Mouse (Mus musculus) forebrain, embryonic 15.5 days (tissue): Measurements from ENCODE around the gene Rad9a. TPM values are rescaled to one million over a fixed set of nuclear protein-coding genes. Genes with fewer than 3 reads are reported as not detected.

ENCODE experiments used
- ATAC-seq: fragments of 200-750 bp; cut with Nextera tagmentation; replicated peaks from 2 replicates; pipeline ENCODE4 v1.8.0; 2017; ENCODE audit warnings: mild to moderate bottlenecking, moderate TSS enrichment, moderate library complexity
- H3K27ac ChIP-seq: fragments of 300-500 bp; sonication (generic); replicated peaks from 2 replicates; pipeline ENCODE4 v1.5.1; 2015; ENCODE audit warnings: mild to moderate bottlenecking, inconsistent platforms
- H3K27me3 ChIP-seq: fragments of 300-500 bp; sonication (generic); 2 replicates; pipeline ENCODE4 v1.6.1; 2015; ENCODE audit warnings: inconsistent platforms
- H3K36me3 ChIP-seq: fragments of 300-500 bp; sonication (generic); 2 replicates; pipeline ENCODE4 v1.6.1; 2015; ENCODE audit warnings: mild to moderate bottlenecking, inconsistent platforms
- H3K4me1 ChIP-seq: fragments of 300-500 bp; sonication (generic); 2 replicates; pipeline ENCODE4 v1.6.1; 2015; ENCODE audit warnings: inconsistent platforms
- H3K4me2 ChIP-seq: fragments of 300-500 bp; sonication (generic); replicated peaks from 2 replicates; pipeline ENCODE4 v1.6.1; 2015; ENCODE audit warnings: mild to moderate bottlenecking, inconsistent platforms
- H3K4me3 ChIP-seq: fragments of 300-500 bp; sonication (generic); 2 replicates; pipeline ENCODE4 v1.5.1; 2015; ENCODE audit warnings: mild to moderate bottlenecking, inconsistent platforms
- H3K9ac ChIP-seq: fragments of 300-500 bp; sonication (generic); replicated peaks from 2 replicates; pipeline ENCODE4 v1.6.1; 2015; ENCODE audit warnings: mild to moderate bottlenecking, inconsistent platforms
- H3K9me3 ChIP-seq: fragments of 300-500 bp; sonication (generic); 2 replicates; pipeline ENCODE4 v1.6.1; 2016; ENCODE audit warnings: inconsistent platforms
- WGBS: fragments of 180-500 bp; shearing (Covaris S2); methylation state at CpG from one replicate; pipeline ENCODE4 v1.1.7; 2015; ENCODE audit warnings: mixed read lengths; 5-methylcytosine and 5-hydroxymethylcytosine counted together
- polyA plus RNA-seq: library from polyadenylated mRNA; unstranded; fragments of >200 nt; fragmentation: Nextera tagmentation; extraction: Ambion mirVana; gene quantifications from 2 replicates; pipeline ENCODE4 v1.2.1, GENCODE M21; 2015

Rad9a gene
- polyA plus RNA-seq, 1 experiment from 2014 or later: 22.6 TPM

DNA sequence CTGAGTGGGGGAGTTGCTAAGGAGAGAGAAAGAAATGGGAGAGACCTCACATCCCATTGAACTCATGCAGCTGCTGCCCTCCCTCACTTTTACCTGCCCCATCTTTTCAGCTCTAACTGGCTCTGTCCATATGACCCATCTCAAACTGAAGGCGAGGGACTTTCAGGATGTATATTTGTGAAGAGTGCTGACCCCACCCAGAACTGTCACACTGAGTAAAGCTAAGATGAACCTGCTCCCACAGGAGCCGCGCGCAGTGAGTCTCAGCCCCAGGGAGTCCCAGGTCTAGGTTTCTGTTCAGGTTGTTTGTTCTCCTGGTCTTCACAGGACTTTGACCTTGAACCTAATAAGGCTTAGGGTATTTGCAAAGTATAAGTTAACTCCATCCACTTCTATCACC is 27.4 kb upstream of the Rad9a start:
- Histone ChIP-seq H3K9ac (no peak overlapping the region), H3K9me3 (no peaks in the 10 kb centered on the region), H3K36me3 (no peaks in the 10 kb centered on the region), H3K4me2 (no peak overlapping the region), H3K4me3 (no peak overlapping the region), H3K27me3 (peaks cover 18% of the 10 kb centered on the region), H3K4me1 (peaks cover 13% of the 10 kb centered on the region), H3K27ac (no peak overlapping the region)
- 75% methylated on average over 4 of the region's 4 CpGs for WGBS
- no peak for ATAC-seq

DNA sequence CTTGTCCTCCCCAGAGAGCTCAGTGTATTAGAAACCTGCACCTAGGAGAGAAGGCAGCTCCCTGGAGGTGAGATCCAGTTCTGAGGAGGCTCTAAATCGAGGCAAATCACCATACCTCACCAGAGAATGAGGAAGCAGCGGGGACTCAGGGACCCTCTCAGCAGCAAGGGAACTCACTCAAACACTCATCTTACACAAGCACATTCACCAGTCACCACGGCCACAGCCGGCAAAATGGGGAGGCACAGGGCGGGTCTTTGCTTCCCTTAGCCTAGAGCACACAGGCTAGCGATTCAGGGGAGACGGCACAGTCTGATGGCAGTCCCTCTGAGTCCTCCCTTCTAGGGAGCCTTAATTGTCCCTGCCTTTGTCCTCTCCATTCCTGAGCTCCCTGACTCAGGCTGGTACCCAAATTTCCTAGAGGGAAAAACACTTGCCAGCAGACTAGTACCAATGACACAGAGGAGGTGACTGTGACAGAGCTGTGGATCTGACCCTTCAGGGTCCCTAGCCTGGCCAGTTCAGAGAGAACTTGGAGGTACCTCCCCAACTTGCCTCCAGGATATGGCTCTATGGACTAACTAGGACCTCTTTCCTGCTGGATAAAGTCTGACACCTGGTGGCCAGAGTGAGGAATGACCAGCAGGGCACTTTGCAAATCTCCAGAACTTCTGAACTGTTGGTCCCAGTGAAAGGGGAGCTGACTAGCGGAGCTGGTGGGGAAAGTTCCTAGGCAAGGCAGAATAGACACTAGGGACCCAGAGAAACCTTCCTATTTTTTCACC is 26.6 kb upstream of the Rad9a start:
- Histone ChIP-seq H3K4me1 (peaks cover 13% of the 10 kb centered on the region), H3K9ac (no peak overlapping the region), H3K27ac (no peak overlapping the region), H3K9me3 (no peaks in the 10 kb centered on the region), H3K27me3 (peaks cover 17% of the 10 kb centered on the region), H3K36me3 (no peaks in the 10 kb centered on the region), H3K4me3 (no peak overlapping the region), H3K4me2 (no peak overlapping the region)
- WGBS: 13% methylated on average over 8 of the region's 8 CpGs
- ATAC-seq: no peak

DNA sequence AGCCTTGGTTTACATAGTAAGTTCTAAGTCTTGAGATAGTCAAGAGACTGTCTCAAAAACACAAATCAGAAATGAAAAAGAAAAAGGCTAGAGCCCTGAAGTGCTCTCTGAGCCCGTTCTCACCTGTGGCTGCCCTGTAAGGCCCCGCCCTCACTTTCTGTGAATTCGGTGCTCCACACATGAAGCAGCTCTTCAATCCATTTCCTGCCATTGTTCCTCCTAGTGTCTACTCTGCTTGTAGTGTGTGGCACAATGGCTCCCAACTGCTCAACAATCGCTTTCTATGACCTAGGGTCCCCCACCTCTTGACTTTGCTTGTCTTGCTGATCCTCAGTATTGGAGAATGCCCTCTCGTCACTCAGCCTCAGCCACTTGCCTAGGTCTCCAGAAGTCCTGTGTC is 26.0 kb upstream of the Rad9a start:
- H3K4me2 ChIP-seq: no peak overlapping the region
- H3K27me3 ChIP-seq: peaks cover 14% of the 10 kb centered on the region
- peaks cover 10% of the 10 kb centered on the region for H3K4me1 ChIP-seq
- WGBS: 77% methylated on average over 5 of the region's 5 CpGs
- H3K9me3 ChIP-seq: no peaks in the 10 kb centered on the region
- H3K4me3 ChIP-seq: no peak overlapping the region
- no peaks in the 10 kb centered on the region for H3K36me3 ChIP-seq
- no peak overlapping the region for H3K9ac ChIP-seq
- ATAC-seq: no peak
- H3K27ac ChIP-seq: no peak overlapping the region

DNA sequence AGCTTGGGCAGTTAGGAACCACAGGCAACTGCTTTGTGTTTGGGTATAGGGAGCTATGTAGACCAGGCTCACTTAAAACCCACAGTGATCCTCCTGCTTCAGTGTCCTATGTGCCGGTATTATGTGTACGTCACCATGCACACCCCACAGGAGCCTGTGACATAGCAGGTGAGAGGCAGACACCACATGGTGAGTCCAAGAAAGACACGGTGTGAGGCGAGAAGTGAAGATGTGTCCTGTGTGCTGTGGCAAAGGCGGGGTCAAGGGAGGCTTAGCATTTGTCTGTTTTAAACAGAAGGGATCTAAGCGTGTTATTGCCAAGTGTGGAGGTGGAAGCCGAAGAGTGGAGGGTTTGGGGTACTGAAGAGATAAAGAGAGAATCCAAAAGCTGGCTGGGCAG is 25.3 kb upstream of the Rad9a start:
- Histone ChIP-seq H3K27me3 (peaks cover 14% of the 10 kb centered on the region), H3K27ac (no peak overlapping the region), H3K36me3 (no peaks in the 10 kb centered on the region), H3K4me3 (no peak overlapping the region), H3K4me1 (peaks cover 5% of the 10 kb centered on the region), H3K4me2 (no peak overlapping the region), H3K9ac (no peak overlapping the region), H3K9me3 (no peaks in the 10 kb centered on the region)
- ATAC-seq: no peak
- 92% methylated on average over 7 of the region's 7 CpGs for WGBS

DNA sequence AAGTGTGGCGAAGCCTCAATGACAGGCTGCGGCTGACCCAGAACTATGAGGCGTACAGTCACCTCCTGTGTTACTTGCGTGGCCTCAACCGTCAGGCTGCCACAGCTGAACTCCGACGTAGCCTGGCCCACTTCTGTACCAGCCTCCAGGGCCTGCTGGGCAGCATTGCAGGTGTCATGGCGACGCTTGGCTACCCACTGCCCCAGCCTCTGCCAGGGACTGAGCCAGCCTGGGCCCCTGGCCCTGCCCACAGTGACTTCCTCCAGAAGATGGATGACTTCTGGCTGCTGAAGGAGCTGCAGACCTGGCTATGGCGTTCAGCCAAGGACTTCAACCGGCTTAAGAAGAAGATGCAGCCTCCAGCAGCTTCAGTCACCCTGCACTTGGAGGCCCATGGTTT is 20.7 kb upstream of the Rad9a start:
- H3K27me3 ChIP-seq: peaks cover 4% of the 10 kb centered on the region; the same call in 1 of the 2 replicates
- no peak overlapping the region for H3K4me3 ChIP-seq
- H3K36me3 ChIP-seq: no peaks in the 10 kb centered on the region
- no peak overlapping the region for H3K27ac ChIP-seq
- H3K4me1 ChIP-seq: peaks cover 12% of the 10 kb centered on the region
- no peak overlapping the region for H3K4me2 ChIP-seq
- H3K9me3 ChIP-seq: no peaks in the 10 kb centered on the region
- WGBS: 83% methylated on average over 11 of the region's 11 CpGs
- ATAC-seq: no peak
- H3K9ac ChIP-seq: no peak overlapping the region

DNA sequence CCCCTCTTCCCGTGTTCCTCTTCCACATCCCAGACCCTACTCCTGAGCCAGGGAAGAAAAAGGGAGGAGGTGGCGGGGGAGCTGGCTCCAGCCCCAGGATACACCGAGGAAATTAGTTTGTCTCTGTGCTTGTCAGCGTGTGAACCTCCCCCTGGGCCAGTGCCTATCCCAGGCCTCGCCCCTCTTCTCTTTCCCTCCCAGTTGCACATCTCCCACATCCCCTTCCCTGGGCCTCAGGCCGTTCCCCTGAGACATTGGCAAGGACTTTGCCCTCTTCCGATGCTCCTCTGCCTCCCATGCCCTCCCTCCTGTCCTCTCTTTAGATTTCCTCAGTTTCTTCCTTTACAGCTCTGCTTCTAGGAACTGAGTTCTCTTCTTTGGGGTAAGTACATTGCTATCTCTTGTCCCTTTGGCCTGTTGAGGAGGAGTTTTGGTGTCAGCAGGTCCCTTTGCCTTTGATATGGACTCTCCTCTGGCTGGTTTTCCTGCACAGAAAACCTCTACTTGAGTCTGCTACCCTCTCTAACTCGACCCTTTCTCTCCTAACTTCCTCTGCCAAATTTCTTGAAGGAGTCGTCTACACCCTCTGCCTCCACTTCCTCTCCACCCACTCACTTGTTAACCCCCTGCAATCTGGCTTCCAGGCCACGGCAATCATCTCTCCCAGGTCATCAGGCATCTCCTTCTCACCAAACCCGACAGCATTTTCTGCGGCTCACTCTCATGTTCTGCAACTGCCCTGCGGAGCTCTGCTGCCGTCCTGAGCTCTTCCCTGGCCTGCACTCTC is 19.7 kb upstream of the Rad9a start:
- H3K9me3 ChIP-seq: no peaks in the 10 kb centered on the region
- peaks cover 15% of the 10 kb centered on the region for H3K4me1 ChIP-seq
- ATAC-seq: no peak
- no peak overlapping the region for H3K4me3 ChIP-seq
- no peak overlapping the region for H3K9ac ChIP-seq
- H3K27ac ChIP-seq: no peak overlapping the region
- 43% methylated on average over 14 of the region's 14 CpGs for WGBS
- H3K4me2 ChIP-seq: no peak overlapping the region
- H3K27me3 ChIP-seq: peaks cover 14% of the 10 kb centered on the region
- no peaks in the 10 kb centered on the region for H3K36me3 ChIP-seq

DNA sequence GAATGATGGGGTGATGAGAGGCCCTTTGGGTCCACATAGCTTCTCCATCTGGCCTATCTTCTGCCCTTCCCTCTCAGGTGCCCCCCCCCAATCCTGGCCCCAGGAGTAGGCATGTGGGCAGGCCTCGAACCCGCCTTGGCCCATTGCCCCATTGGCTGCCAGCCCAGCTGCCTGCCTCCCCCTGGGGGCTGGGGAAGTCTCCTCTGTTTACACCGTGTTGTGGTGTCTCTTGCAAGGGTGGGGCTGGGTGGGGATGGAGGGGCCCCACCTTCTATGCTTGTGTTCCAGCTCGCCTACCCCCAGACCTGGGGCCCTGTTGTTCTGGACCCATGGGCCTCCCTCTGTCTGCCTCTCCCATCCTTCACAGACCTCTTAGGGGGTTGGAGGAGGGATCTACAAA is 19.0 kb upstream of the Rad9a start:
- H3K36me3 ChIP-seq: no peaks in the 10 kb centered on the region
- H3K27me3 ChIP-seq: peaks cover 21% of the 10 kb centered on the region
- H3K9ac ChIP-seq: no peak overlapping the region
- peaks cover 19% of the 10 kb centered on the region for H3K4me1 ChIP-seq
- 38% methylated on average over 4 of the region's 4 CpGs for WGBS
- no peak overlapping the region for H3K4me2 ChIP-seq
- no peak overlapping the region for H3K4me3 ChIP-seq
- H3K9me3 ChIP-seq: no peaks in the 10 kb centered on the region
- no peak for ATAC-seq
- no peak overlapping the region for H3K27ac ChIP-seq

DNA sequence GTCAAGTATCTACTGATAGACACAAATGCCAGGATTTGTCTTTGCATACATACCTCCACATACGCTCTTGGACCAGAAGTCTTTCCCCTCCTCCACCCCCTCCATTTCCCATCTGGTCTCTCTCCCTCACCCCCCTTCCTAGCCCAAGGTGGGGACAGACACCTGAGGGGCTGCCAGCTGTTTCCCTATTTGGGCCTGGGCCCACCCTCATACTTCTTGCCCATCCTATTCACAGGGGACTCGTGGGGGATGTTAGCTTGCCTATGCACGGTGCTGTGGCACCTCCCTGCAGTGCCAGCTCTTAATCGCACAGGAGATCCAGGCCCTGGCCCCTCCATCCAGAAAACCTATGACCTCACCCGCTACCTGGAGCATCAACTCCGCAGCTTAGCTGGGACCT is 18.5 kb upstream of the Rad9a start:
- Histone ChIP-seq H3K4me1 (peaks cover 24% of the 10 kb centered on the region), H3K36me3 (no peaks in the 10 kb centered on the region)

DNA sequence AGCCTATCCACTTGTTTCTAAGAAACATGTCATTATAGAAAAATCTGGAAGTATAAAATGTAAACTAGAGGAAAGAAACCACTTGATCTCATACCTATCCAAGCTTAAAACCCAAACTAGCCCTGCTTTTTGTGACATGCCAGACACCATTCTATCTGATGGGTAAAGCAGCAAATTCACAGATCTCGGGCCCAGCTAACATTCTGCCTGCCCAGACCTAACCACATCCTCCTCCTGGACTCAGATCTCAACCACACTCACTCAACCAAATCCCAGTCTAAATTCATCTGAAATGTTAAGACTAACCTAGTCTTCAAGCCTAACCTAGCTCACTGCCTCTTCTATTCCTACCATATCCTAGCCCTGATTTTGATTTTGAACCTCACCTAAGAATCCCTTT is 17.3 kb upstream of the Rad9a start:
- Histone ChIP-seq H3K36me3 (no peaks in the 10 kb centered on the region), H3K4me1 (peaks cover 36% of the 10 kb centered on the region), H3K27ac (no peak overlapping the region), H3K4me3 (no peak overlapping the region), H3K27me3 (peaks cover 34% of the 10 kb centered on the region), H3K9ac (no peak overlapping the region), H3K9me3 (no peaks in the 10 kb centered on the region), H3K4me2 (no peak overlapping the region)
- ATAC-seq: no peak
- 71% methylated on average over 1 of the region's 1 CpGs for WGBS

More for the DNA sequence above, 18.5 kb upstream of the Rad9a start:
- Histone ChIP-seq H3K27me3 (peaks cover 26% of the 10 kb centered on the region), H3K9ac (no peak overlapping the region), H3K27ac (no peak overlapping the region), H3K9me3 (no peaks in the 10 kb centered on the region), H3K4me2 (no peak overlapping the region), H3K4me3 (no peak overlapping the region)
- no peak for ATAC-seq
- 76% methylated on average over 6 of the region's 6 CpGs for WGBS

DNA sequence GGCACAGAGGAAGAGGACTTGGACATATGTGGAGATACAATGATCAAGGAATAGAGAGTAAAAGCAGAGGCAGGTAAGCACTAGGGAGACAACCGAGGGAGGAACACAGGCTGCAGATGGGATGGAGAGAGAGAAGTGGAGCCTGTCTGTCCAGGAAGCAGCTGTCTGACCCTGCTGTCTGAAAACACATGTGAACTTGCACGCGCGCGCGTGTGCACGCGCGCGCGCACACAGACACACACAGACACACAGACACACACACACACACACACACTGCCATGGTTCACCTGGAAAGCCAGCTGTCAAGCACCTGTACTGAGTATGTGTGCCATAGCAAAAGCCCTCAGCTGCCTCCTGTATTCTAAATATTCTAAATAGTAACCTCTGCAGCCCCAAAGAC is 16.8 kb upstream of the Rad9a start:
- Histone ChIP-seq H3K9me3 (no peaks in the 10 kb centered on the region), H3K4me3 (no peak overlapping the region), H3K4me1 (peaks cover 41% of the 10 kb centered on the region), H3K36me3 (no peaks in the 10 kb centered on the region), H3K27ac (no peak overlapping the region), H3K27me3 (peaks cover 39% of the 10 kb centered on the region), H3K9ac (no peak overlapping the region), H3K4me2 (no peak overlapping the region)
- WGBS: 76% methylated on average over 11 of the region's 11 CpGs
- no peak for ATAC-seq

DNA sequence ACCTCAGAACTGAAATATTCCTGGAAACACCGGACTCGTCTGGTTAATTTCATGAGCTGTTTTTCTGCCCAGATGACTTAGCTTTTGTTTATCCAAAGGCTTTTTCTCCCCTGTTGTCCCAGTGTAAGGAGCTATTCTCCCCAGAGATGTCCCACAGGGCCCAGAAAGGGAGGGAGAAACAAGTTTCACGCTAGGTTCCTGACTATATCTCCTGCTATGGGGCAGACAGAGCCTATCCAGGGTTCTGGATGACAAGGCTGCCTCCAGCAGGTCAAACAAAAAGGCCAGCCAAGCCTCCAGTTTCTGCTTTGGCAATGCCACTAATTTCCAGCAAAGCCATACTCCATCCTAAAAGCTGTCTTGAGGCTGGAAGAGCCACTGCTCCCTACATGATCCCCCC is 16.4 kb upstream of the Rad9a start:
- H3K27ac ChIP-seq: no peak overlapping the region
- WGBS: 35% methylated on average over 3 of the region's 3 CpGs
- no peak overlapping the region for H3K4me2 ChIP-seq
- no peak overlapping the region for H3K4me3 ChIP-seq
- H3K9ac ChIP-seq: no peak overlapping the region
- peaks cover 42% of the 10 kb centered on the region for H3K27me3 ChIP-seq
- H3K36me3 ChIP-seq: no peaks in the 10 kb centered on the region
- no peak for ATAC-seq
- no peaks in the 10 kb centered on the region for H3K9me3 ChIP-seq
- H3K4me1 ChIP-seq: peaks cover 43% of the 10 kb centered on the region

DNA sequence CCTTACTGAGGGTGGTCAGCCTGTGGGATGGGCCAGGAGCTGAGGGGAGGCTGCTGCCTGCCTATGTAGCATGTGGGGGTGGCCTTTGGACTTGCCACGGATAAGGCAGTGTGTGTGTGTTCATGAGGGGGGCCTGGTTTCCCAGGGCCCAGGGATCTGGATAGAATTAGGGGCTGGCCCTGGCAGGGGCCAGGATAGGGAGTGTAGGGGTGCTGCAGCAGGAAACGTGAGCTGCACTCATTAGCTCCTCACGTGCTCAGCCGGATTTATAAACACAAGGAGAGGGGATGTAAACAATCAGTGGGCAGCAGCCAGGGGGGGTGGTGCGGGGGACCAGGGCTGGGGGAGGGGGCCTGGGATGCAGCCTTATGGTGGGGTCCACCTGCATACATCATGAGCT is 15.7 kb upstream of the Rad9a start:
- no peak overlapping the region for H3K27ac ChIP-seq
- H3K4me2 ChIP-seq: no peak overlapping the region
- no peak overlapping the region for H3K9ac ChIP-seq
- H3K4me1 ChIP-seq: peaks cover 43% of the 10 kb centered on the region
- 9% methylated on average over 5 of the region's 5 CpGs for WGBS
- H3K9me3 ChIP-seq: no peaks in the 10 kb centered on the region
- no peak for ATAC-seq
- H3K36me3 ChIP-seq: no peaks in the 10 kb centered on the region
- H3K27me3 ChIP-seq: peaks cover 45% of the 10 kb centered on the region
- no peak overlapping the region for H3K4me3 ChIP-seq
